Mouse (Mus musculus): ENCODE measurements around the gene Nebl. TPM values are rescaled to one million over a fixed set of nuclear protein-coding genes. Genes with fewer than 3 reads are reported as not detected.

The Nebl gene
- polyA plus RNA-seq, 1 experiment from 2014 or later = 4.6 TPM

DNA sequence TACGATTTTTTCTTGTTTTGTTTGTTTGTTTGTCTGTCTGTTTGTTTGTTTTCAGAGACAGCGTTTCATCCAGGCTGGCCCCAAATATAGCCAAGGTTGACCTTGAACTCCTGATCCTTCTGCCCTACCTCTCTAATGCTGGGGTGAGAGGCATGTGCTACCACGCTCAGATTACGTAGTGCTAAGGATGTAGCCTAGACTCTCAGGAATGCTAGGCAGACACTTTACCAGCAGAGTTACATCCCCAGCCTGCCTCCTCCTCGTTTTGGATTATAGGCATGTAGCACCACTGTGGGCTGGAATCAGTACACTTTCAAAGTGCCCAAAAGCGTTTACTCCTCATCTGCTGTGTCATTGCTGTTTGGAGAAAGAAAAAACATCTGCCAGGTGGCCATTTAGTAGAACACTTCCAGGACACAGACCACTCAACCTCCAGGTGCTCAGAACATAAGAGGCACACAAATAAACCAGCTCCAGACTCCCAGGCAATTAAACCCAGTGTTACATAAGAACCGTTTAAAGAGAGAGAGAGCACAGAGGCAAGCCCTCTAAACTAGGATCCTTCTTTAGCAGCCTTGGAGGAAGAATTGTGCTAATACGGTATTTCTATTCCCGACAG, 16.0 kb downstream of the Nebl start:
- H3K9me3 ChIP-seq (ENCODE audit: control insufficient read depth, low read length) = no peaks in the 10 kb centered on the region
- no peak overlapping the region for H3K4me2 ChIP-seq (ENCODE audit: low read depth, low read length, severe bottlenecking)
- WGBS = 80% methylated on average over 9 of the region's 9 CpGs
- ATAC-seq (replicated peaks; ENCODE audit: low FRiP score) = no peak
- no peaks in the 10 kb centered on the region for H3K36me3 ChIP-seq (ENCODE audit: control insufficient read depth, insufficient read depth, low read length)
- H3K4me1 ChIP-seq (replicated peaks; ENCODE audit: control insufficient read depth, insufficient read depth, low read length) = no peaks in the 10 kb centered on the region
- H3K9ac ChIP-seq (ENCODE audit: low read length) = no peak overlapping the region
- H3K27me3 ChIP-seq (ENCODE audit: control insufficient read depth, insufficient read depth, low read length) = no peaks in the 10 kb centered on the region
- H3K4me3 ChIP-seq (ENCODE audit: low read depth, low read length) = no peak overlapping the region
- no peak for DNase-seq (ENCODE audit: low spot score)
- H3K27ac ChIP-seq (ENCODE audit: low read depth, low read length) = no peak overlapping the region

DNA sequence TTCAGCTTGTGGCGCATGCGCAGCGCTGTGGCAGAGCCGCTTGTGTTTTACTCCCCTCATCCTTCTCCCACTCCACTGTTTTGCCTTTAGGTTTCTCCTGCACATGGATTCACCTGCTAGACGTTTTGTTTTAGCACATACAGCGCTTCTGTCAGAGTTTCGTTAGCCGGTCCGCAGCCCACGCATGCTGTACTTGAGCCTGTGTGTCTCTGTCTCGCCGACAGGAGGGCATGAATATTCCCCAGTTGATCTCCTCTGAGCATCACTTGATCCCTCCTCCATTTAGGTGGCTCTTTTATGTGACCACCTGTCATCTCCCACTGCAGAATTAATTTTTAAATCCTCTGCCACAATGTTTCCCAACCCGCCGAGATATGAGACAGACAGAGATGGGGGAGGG, 16.6 kb downstream of the Nebl start:
- H3K27ac ChIP-seq (ENCODE audit: low read depth, low read length) = no peak overlapping the region
- H3K4me3 ChIP-seq (ENCODE audit: low read depth, low read length) = no peak overlapping the region
- WGBS = 86% methylated on average over 14 of the region's 14 CpGs
- no peak for DNase-seq (ENCODE audit: low spot score)
- H3K9ac ChIP-seq (ENCODE audit: low read length) = no peak overlapping the region
- no peaks in the 10 kb centered on the region for H3K9me3 ChIP-seq (ENCODE audit: control insufficient read depth, low read length)
- H3K36me3 ChIP-seq (ENCODE audit: control insufficient read depth, insufficient read depth, low read length) = no peaks in the 10 kb centered on the region
- no peak overlapping the region for H3K4me2 ChIP-seq (ENCODE audit: low read depth, low read length, severe bottlenecking)
- ATAC-seq (replicated peaks; ENCODE audit: low FRiP score) = no peak
- no peaks in the 10 kb centered on the region for H3K4me1 ChIP-seq (replicated peaks; ENCODE audit: control insufficient read depth, insufficient read depth, low read length)
- no peaks in the 10 kb centered on the region for H3K27me3 ChIP-seq (ENCODE audit: control insufficient read depth, insufficient read depth, low read length)

DNA sequence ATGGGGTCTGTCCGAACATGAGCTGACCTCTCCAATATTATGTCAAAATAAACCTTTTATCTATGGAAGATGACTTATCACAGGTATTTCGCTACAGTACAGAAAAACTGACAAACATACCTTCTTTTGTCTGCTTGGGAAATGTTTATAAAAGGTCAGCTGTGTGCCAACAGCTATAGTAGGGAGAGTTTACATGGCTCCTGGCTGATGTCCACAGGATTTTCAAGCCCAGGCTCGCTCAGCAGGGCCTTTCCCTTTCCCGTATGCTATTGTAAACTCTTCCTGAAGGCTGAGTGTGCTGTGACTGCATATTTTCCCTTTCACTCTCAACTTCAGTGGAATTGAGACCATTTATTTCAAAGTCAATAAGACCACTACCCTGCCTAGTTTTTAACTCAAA, 17.1 kb downstream of the Nebl start:
- Histone ChIP-seq H3K27ac (ENCODE audit: low read depth, low read length) (no peak overlapping the region), H3K4me1 (replicated peaks; ENCODE audit: control insufficient read depth, insufficient read depth, low read length) (no peaks in the 10 kb centered on the region), H3K36me3 (ENCODE audit: control insufficient read depth, insufficient read depth, low read length) (no peaks in the 10 kb centered on the region), H3K9ac (ENCODE audit: low read length) (no peak overlapping the region), H3K4me2 (ENCODE audit: low read depth, low read length, severe bottlenecking) (no peak overlapping the region), H3K27me3 (ENCODE audit: control insufficient read depth, insufficient read depth, low read length) (no peaks in the 10 kb centered on the region), H3K9me3 (ENCODE audit: control insufficient read depth, low read length) (no peaks in the 10 kb centered on the region), H3K4me3 (ENCODE audit: low read depth, low read length) (no peak overlapping the region)
- WGBS = 74% methylated on average over 4 of the region's 4 CpGs
- ATAC-seq (replicated peaks; ENCODE audit: low FRiP score) (no peak), DNase-seq (ENCODE audit: low spot score) (no peak)

- ATAC-seq (replicated peaks; ENCODE audit: low FRiP score) (no peak), DNase-seq (ENCODE audit: low spot score) (no peak)
- Histone ChIP-seq H3K27ac (ENCODE audit: low read depth, low read length) (no peak overlapping the region), H3K4me2 (ENCODE audit: low read depth, low read length, severe bottlenecking) (no peak overlapping the region), H3K27me3 (ENCODE audit: control insufficient read depth, insufficient read depth, low read length) (no peaks in the 10 kb centered on the region), H3K4me3 (ENCODE audit: low read depth, low read length) (no peak overlapping the region), H3K9ac (ENCODE audit: low read length) (no peak overlapping the region), H3K4me1 (replicated peaks; ENCODE audit: control insufficient read depth, insufficient read depth, low read length) (no peaks in the 10 kb centered on the region), H3K9me3 (ENCODE audit: control insufficient read depth, low read length) (no peaks in the 10 kb centered on the region), H3K36me3 (ENCODE audit: control insufficient read depth, insufficient read depth, low read length) (no peaks in the 10 kb centered on the region)
- 86% methylated on average over 5 of the region's 5 CpGs for WGBS
These were observed 20.0 kb downstream of the Nebl start for GRCm38 (mm10) chr2:17711216-17711615.

- no peaks in the 10 kb centered on the region for H3K4me1 ChIP-seq (replicated peaks; ENCODE audit: control insufficient read depth, insufficient read depth, low read length)
- H3K9me3 ChIP-seq (ENCODE audit: control insufficient read depth, low read length) = no peaks in the 10 kb centered on the region
- ATAC-seq (replicated peaks; ENCODE audit: low FRiP score) (no peak), DNase-seq (ENCODE audit: low spot score) (no peak)
- H3K36me3 ChIP-seq (ENCODE audit: control insufficient read depth, insufficient read depth, low read length) = no peaks in the 10 kb centered on the region
- 79% methylated on average over 2 of the region's 2 CpGs for WGBS
- H3K27ac ChIP-seq (ENCODE audit: low read depth, low read length) = no peak overlapping the region
- H3K4me2 ChIP-seq (ENCODE audit: low read depth, low read length, severe bottlenecking) = no peak overlapping the region
- no peaks in the 10 kb centered on the region for H3K27me3 ChIP-seq (ENCODE audit: control insufficient read depth, insufficient read depth, low read length)
- H3K9ac ChIP-seq (ENCODE audit: low read length) = no peak overlapping the region
- H3K4me3 ChIP-seq (ENCODE audit: low read depth, low read length) = no peak overlapping the region
These were observed 21.2 kb downstream of the Nebl start for GRCm38 (mm10) chr2:17710083-17710482.

GRCm38 (mm10) chr2:17705964-17706363, 25.3 kb downstream of the Nebl start:
- H3K9ac ChIP-seq (ENCODE audit: low read length) = no peak overlapping the region
- no peak overlapping the region for H3K4me3 ChIP-seq (ENCODE audit: low read depth, low read length)
- no peak overlapping the region for H3K27ac ChIP-seq (ENCODE audit: low read depth, low read length)
- peaks cover 3% of the 10 kb centered on the region for H3K4me1 ChIP-seq (replicated peaks; ENCODE audit: control insufficient read depth, insufficient read depth, low read length)
- DNase-seq (ENCODE audit: low spot score) (no peak), ATAC-seq (replicated peaks; ENCODE audit: low FRiP score) (no peak)
- H3K9me3 ChIP-seq (ENCODE audit: control insufficient read depth, low read length) = no peaks in the 10 kb centered on the region
- WGBS = 81% methylated on average over 5 of the region's 5 CpGs
- no peaks in the 10 kb centered on the region for H3K36me3 ChIP-seq (ENCODE audit: control insufficient read depth, insufficient read depth, low read length)
- H3K4me2 ChIP-seq (ENCODE audit: low read depth, low read length, severe bottlenecking) = no peak overlapping the region
- no peaks in the 10 kb centered on the region for H3K27me3 ChIP-seq (ENCODE audit: control insufficient read depth, insufficient read depth, low read length)

GRCm38 (mm10) chr2:17705426-17705825, 25.8 kb downstream of the Nebl start:
- 66% methylated on average over 3 of the region's 3 CpGs for WGBS
- H3K4me2 ChIP-seq (ENCODE audit: low read depth, low read length, severe bottlenecking) = no peak overlapping the region
- H3K36me3 ChIP-seq (ENCODE audit: control insufficient read depth, insufficient read depth, low read length) = no peaks in the 10 kb centered on the region
- H3K27me3 ChIP-seq (ENCODE audit: control insufficient read depth, insufficient read depth, low read length) = no peaks in the 10 kb centered on the region
- peaks cover 3% of the 10 kb centered on the region for H3K4me1 ChIP-seq (replicated peaks; ENCODE audit: control insufficient read depth, insufficient read depth, low read length)
- no peak overlapping the region for H3K9ac ChIP-seq (ENCODE audit: low read length)
- H3K4me3 ChIP-seq (ENCODE audit: low read depth, low read length) = no peak overlapping the region
- no peak overlapping the region for H3K27ac ChIP-seq (ENCODE audit: low read depth, low read length)
- no peaks in the 10 kb centered on the region for H3K9me3 ChIP-seq (ENCODE audit: control insufficient read depth, low read length)
- ATAC-seq (replicated peaks; ENCODE audit: low FRiP score) (no peak), DNase-seq (ENCODE audit: low spot score) (no peak)

GRCm38 (mm10) chr2:17703170-17703512, 28.1 kb downstream of the Nebl start:
- Histone ChIP-seq H3K36me3 (ENCODE audit: control insufficient read depth, insufficient read depth, low read length) (no peaks in the 10 kb centered on the region), H3K9me3 (ENCODE audit: control insufficient read depth, low read length) (no peaks in the 10 kb centered on the region), H3K4me2 (ENCODE audit: low read depth, low read length, severe bottlenecking) (no peak overlapping the region), H3K27ac (ENCODE audit: low read depth, low read length) (no peak overlapping the region), H3K4me3 (ENCODE audit: low read depth, low read length) (no peak overlapping the region), H3K27me3 (ENCODE audit: control insufficient read depth, insufficient read depth, low read length) (no peaks in the 10 kb centered on the region), H3K4me1 (replicated peaks; ENCODE audit: control insufficient read depth, insufficient read depth, low read length) (peaks cover 3% of the 10 kb centered on the region), H3K9ac (ENCODE audit: low read length) (no peak overlapping the region)
- WGBS = 72% methylated on average over 2 of the region's 2 CpGs
- no peak for DNase-seq (ENCODE audit: low spot score)
- ATAC-seq (replicated peaks; ENCODE audit: low FRiP score) = no peak

GRCm38 (mm10) chr2:17702481-17703169, 28.6 kb downstream of the Nebl start:
- no peaks in the 10 kb centered on the region for H3K9me3 ChIP-seq (ENCODE audit: control insufficient read depth, low read length)
- no peak overlapping the region for H3K9ac ChIP-seq (ENCODE audit: low read length)
- peaks cover 3% of the 10 kb centered on the region for H3K4me1 ChIP-seq (replicated peaks; ENCODE audit: control insufficient read depth, insufficient read depth, low read length)
- no peak for DNase-seq (ENCODE audit: low spot score)
- ATAC-seq (replicated peaks; ENCODE audit: low FRiP score) = peak; percentile 42
- no peak overlapping the region for H3K4me2 ChIP-seq (ENCODE audit: low read depth, low read length, severe bottlenecking)
- no peak overlapping the region for H3K27ac ChIP-seq (ENCODE audit: low read depth, low read length)
- no peak overlapping the region for H3K4me3 ChIP-seq (ENCODE audit: low read depth, low read length)
- WGBS = 66% methylated on average over 7 of the region's 7 CpGs
- H3K36me3 ChIP-seq (ENCODE audit: control insufficient read depth, insufficient read depth, low read length) = no peaks in the 10 kb centered on the region
- no peaks in the 10 kb centered on the region for H3K27me3 ChIP-seq (ENCODE audit: control insufficient read depth, insufficient read depth, low read length)

All from forebrain, embryonic 11.5 days (tissue).